Mouse (Mus musculus) ES-Bruce4 (cell line): ENCODE data around the gene Wwp2. TPM values are rescaled to one million over a fixed set of nuclear protein-coding genes. Genes with fewer than 3 reads are reported as not detected.

Experiments
- H3K27ac ChIP-seq: 2 replicates; pipeline ENCODE4 v1.5.1; 2012; ENCODE audit warnings: low read length, inconsistent platforms; ENCODE audit not compliant: insufficient read depth
- H3K27me3 ChIP-seq: 2 replicates; pipeline ENCODE4 v1.6.1; 2012; ENCODE audit warnings: mild to moderate bottlenecking, low read length, inconsistent platforms; ENCODE audit not compliant: control insufficient read depth, poor library complexity, insufficient read depth, severe bottlenecking
- H3K36me3 ChIP-seq: 2 replicates; pipeline ENCODE4 v1.6.1; 2012; ENCODE audit warnings: inconsistent platforms, mild to moderate bottlenecking, low read length, moderate library complexity; ENCODE audit not compliant: control insufficient read depth, poor library complexity, insufficient read depth, severe bottlenecking
- H3K4me1 ChIP-seq: one replicate; pipeline ENCODE4 v1.8.1; 2011; ENCODE audit warnings: low read length; ENCODE audit not compliant: control insufficient read depth, insufficient read depth
- H3K4me3 ChIP-seq: 2 replicates; pipeline ENCODE4 v1.5.1; 2011; ENCODE audit warnings: low read depth, mild to moderate bottlenecking, low read length
- H3K9ac ChIP-seq: 2 replicates; pipeline ENCODE4 v1.6.1; 2012; ENCODE audit warnings: low read depth, mild to moderate bottlenecking, inconsistent platforms; ENCODE audit not compliant: poor library complexity, severe bottlenecking
- H3K9me3 ChIP-seq: replicated peaks from 2 replicates; pipeline ENCODE4 v1.6.1; 2012; ENCODE audit warnings: mild to moderate bottlenecking, low read length, inconsistent platforms; ENCODE audit not compliant: control insufficient read depth, poor library complexity, insufficient read depth, severe bottlenecking
- CTCF ChIP-seq: IDR thresholded peaks from one replicate; pipeline ENCODE4 v1.8.1; 2011; ENCODE audit warnings: low read depth, low read length
- EP300 ChIP-seq: IDR thresholded peaks from 2 replicates; pipeline ENCODE4 v1.6.1; 2011; ENCODE audit warnings: low read depth, low read length; ENCODE audit not compliant: insufficient read depth
- POLR2A ChIP-seq: IDR thresholded peaks from one replicate; pipeline ENCODE4 v1.8.1; 2011; ENCODE audit warnings: low read length; ENCODE audit not compliant: insufficient read depth
- polyA plus RNA-seq: library from polyadenylated mRNA; stranded (reverse); fragments of >200 nt; gene quantifications from 2 replicates; pipeline ENCODE4 v1.2.4, GENCODE M21; 2011; ENCODE audit warnings: low read depth; ENCODE audit not compliant: missing spikeins, insufficient read depth, insufficient read length

The Wwp2 gene
- polyA plus RNA-seq, 1 experiment: 48.7 TPM

GRCm38 (mm10) chr8:107491831-107492230 lies 55.7 kb downstream of the Wwp2 start:
- no peaks in the 10 kb centered on the region for H3K27me3 ChIP-seq
- H3K36me3 ChIP-seq: no peaks in the 10 kb centered on the region
- no peak overlapping the region for H3K4me3 ChIP-seq
- H3K9me3 ChIP-seq: no peaks in the 10 kb centered on the region
- no peak overlapping the region for H3K27ac ChIP-seq
- peaks cover 2% of the 10 kb centered on the region for H3K4me1 ChIP-seq
- H3K9ac ChIP-seq: no peak overlapping the region
- TF ChIP-seq POLR2A: no peak
- no peak for TF ChIP-seq CTCF
- no peak for TF ChIP-seq EP300

- Histone ChIP-seq H3K27ac (no peak overlapping the region), H3K9ac (no peak overlapping the region), H3K4me1 (peaks cover 2% of the 10 kb centered on the region)
These were observed 56.6 kb downstream of the Wwp2 start for GRCm38 (mm10) chr8:107492802-107493201.

GRCm38 (mm10) chr8:107495425-107495824 lies 59.3 kb downstream of the Wwp2 start:
- Histone ChIP-seq H3K9ac (no peak overlapping the region), H3K36me3 (no peaks in the 10 kb centered on the region), H3K4me3 (no peak overlapping the region), H3K9me3 (no peaks in the 10 kb centered on the region), H3K27ac (no peak overlapping the region), H3K4me1 (no peaks in the 10 kb centered on the region), H3K27me3 (no peaks in the 10 kb centered on the region)
- TF ChIP-seq CTCF: no peak
- no peak for TF ChIP-seq POLR2A
- TF ChIP-seq EP300: no peak

More at GRCm38 (mm10) chr8:107492802-107493201, 56.6 kb downstream of the Wwp2 start:
- no peaks in the 10 kb centered on the region for H3K27me3 ChIP-seq
- no peak overlapping the region for H3K4me3 ChIP-seq
- TF ChIP-seq EP300 (no peak), POLR2A (no peak), CTCF (no peak)
- no peaks in the 10 kb centered on the region for H3K36me3 ChIP-seq
- H3K9me3 ChIP-seq: no peaks in the 10 kb centered on the region

GRCm38 (mm10) chr8:107497708-107498107 lies 61.5 kb downstream of the Wwp2 start:
- Histone ChIP-seq H3K9ac (no peak overlapping the region), H3K9me3 (no peaks in the 10 kb centered on the region), H3K27ac (no peak overlapping the region), H3K36me3 (no peaks in the 10 kb centered on the region), H3K4me1 (peaks cover under 1% of the 10 kb centered on the region), H3K4me3 (no peak overlapping the region), H3K27me3 (no peaks in the 10 kb centered on the region)
- TF ChIP-seq CTCF: no peak
- TF ChIP-seq EP300: no peak
- TF ChIP-seq POLR2A: no peak

DNA sequence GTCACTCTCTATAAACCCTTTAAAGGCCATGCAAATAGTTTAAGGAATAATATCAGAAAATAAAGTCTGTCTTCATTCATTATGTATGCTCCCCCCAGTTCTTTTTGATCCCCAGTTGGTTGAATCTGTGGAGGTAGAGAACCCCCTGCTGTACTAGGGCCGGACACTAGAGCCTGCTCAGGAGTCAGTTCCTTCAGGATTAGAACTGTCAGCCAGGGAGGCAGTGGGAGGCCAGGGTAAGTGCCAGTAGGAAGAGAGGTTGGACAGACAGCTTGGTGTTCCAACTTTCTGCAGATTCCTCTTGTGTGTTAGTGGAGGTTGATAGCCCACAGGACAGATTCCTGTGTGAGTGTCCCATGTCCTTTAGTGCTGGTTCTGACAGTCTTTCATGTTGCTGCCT lies 62.2 kb downstream of the Wwp2 start:
- no peak for TF ChIP-seq EP300
- no peak for TF ChIP-seq POLR2A
- TF ChIP-seq CTCF: no peak
- Histone ChIP-seq H3K9me3 (no peaks in the 10 kb centered on the region), H3K9ac (no peak overlapping the region), H3K27ac (no peak overlapping the region), H3K4me3 (no peak overlapping the region), H3K27me3 (no peaks in the 10 kb centered on the region), H3K4me1 (peaks cover 4% of the 10 kb centered on the region), H3K36me3 (no peaks in the 10 kb centered on the region)

GRCm38 (mm10) chr8:107498806-107499205 lies 62.6 kb downstream of the Wwp2 start:
- no peak overlapping the region for H3K9ac ChIP-seq
- peaks cover 6% of the 10 kb centered on the region for H3K4me1 ChIP-seq
- no peaks in the 10 kb centered on the region for H3K36me3 ChIP-seq
- TF ChIP-seq POLR2A (no peak), EP300 (no peak), CTCF (no peak)
- H3K27me3 ChIP-seq: no peaks in the 10 kb centered on the region
- H3K4me3 ChIP-seq: no peak overlapping the region
- H3K27ac ChIP-seq: no peak overlapping the region
- no peaks in the 10 kb centered on the region for H3K9me3 ChIP-seq

- TF ChIP-seq EP300 (no peak), CTCF (no peak), POLR2A (no peak)
These were observed 63.4 kb downstream of the Wwp2 start for GRCm38 (mm10) chr8:107499519-107499918.

More at GRCm38 (mm10) chr8:107499519-107499918, 63.4 kb downstream of the Wwp2 start:
- H3K4me3 ChIP-seq: no peak overlapping the region
- H3K4me1 ChIP-seq: peaks cover 8% of the 10 kb centered on the region
- H3K27me3 ChIP-seq: no peaks in the 10 kb centered on the region
- no peak overlapping the region for H3K9ac ChIP-seq
- H3K36me3 ChIP-seq: no peaks in the 10 kb centered on the region
- H3K27ac ChIP-seq: peak overlapping the region; percentile 41; the same call in 1 of the 2 replicates
- no peaks in the 10 kb centered on the region for H3K9me3 ChIP-seq
